Mouse (Mus musculus): ENCODE results near the gene Sms.

Gene Sms

GRCm38 (mm10) chrX:157491944-157492726, at the start of gene Sms:
Gene Sms (minus strand): TSS chrX:157492287.
- in situ Hi-C loops (cut with MboI, MseI), result no loop called here

GRCm38 (mm10) chrX:157506400-157506799, 14.3 kb upstream of the Sms start:
- in situ Hi-C loops (cut with MboI, MseI), result no loop called here

GRCm38 (mm10) chrX:157504506-157504905, 12.4 kb upstream of the Sms start:
- in situ Hi-C loops (cut with MboI, MseI), result no loop called here

- in situ Hi-C loops (cut with MboI, MseI), result no loop called here
Measured at GRCm38 (mm10) chrX:157501871-157502270, 9.8 kb upstream of the Sms start.

GRCm38 (mm10) chrX:157500004-157500403, 7.9 kb upstream of the Sms start:
- in situ Hi-C loops (cut with MboI, MseI), result no loop called here

- in situ Hi-C loops (cut with MboI, MseI), result no loop called here
Measured at GRCm38 (mm10) chrX:157493159-157493558, 1.1 kb upstream of the Sms start.

GRCm38 (mm10) chrX:157491145-157491935, 747 bp downstream of the Sms start:
- in situ Hi-C loops (cut with MboI, MseI), result no loop called here

- in situ Hi-C loops (cut with MboI, MseI), result no loop called here
Measured at GRCm38 (mm10) chrX:157490769-157491144, 1.3 kb downstream of the Sms start.

GRCm38 (mm10) chrX:157489871-157490721, 2.0 kb downstream of the Sms start:
- in situ Hi-C loops (cut with MboI, MseI), result no loop called here

GRCm38 (mm10) chrX:157488831-157489230, 3.3 kb downstream of the Sms start:
- in situ Hi-C loops (cut with MboI, MseI), result no loop called here

GRCm38 (mm10) chrX:157486765-157487164, 5.3 kb downstream of the Sms start:
- in situ Hi-C loops (cut with MboI, MseI), result no loop called here

- in situ Hi-C loops (cut with MboI, MseI), result no loop called here
Measured at GRCm38 (mm10) chrX:157482842-157483241, 9.2 kb downstream of the Sms start.

GRCm38 (mm10) chrX:157481860-157482259, 10.2 kb downstream of the Sms start:
- in situ Hi-C loops (cut with MboI, MseI), result no loop called here

GRCm38 (mm10) chrX:157477328-157477727, 14.8 kb downstream of the Sms start:
- in situ Hi-C loops (cut with MboI, MseI), result no loop called here

GRCm38 (mm10) chrX:157476153-157476810, 15.8 kb downstream of the Sms start:
- in situ Hi-C loops (cut with MboI, MseI), result no loop called here

GRCm38 (mm10) chrX:157471711-157472660, 20.1 kb downstream of the Sms start:
- in situ Hi-C loops (cut with MboI, MseI), result no loop called here

GRCm38 (mm10) chrX:157468795-157469194, 23.3 kb downstream of the Sms start:
- in situ Hi-C loops (cut with MboI, MseI), result no loop called here

- in situ Hi-C loops (cut with MboI, MseI), result no loop called here
Measured at GRCm38 (mm10) chrX:157468055-157468454, 24.0 kb downstream of the Sms start.

GRCm38 (mm10) chrX:157465949-157466348, 26.1 kb downstream of the Sms start:
- in situ Hi-C loops (cut with MboI, MseI), result no loop called here

- in situ Hi-C loops (cut with MboI, MseI), result no loop called here
Measured at GRCm38 (mm10) chrX:157462716-157463115, 29.4 kb downstream of the Sms start.
